Mouse (Mus musculus) stomach, embryonic 15.5 days (tissue): ENCODE results near the gene Cox6b2. TPM values are rescaled to one million over a fixed set of nuclear protein-coding genes. Genes with fewer than 3 reads are reported as not detected.
A peak's percentile ranks its signal among the peaks of the same experiment; 100 is the strongest.

Experiments
- ATAC-seq: fragments of 200-750 bp; cut with Nextera tagmentation; 2 replicates; pipeline ENCODE4 v1.8.0; 2017; ENCODE audit warnings: low read depth, moderate number of reproducible peaks, moderate TSS enrichment; ENCODE audit not compliant: insufficient read depth, low FRiP score
- H3K27ac ChIP-seq: fragments of 300-500 bp; sonication (generic); 2 replicates; pipeline ENCODE4 v1.5.1; 2015; ENCODE audit warnings: mild to moderate bottlenecking, inconsistent platforms
- H3K27me3 ChIP-seq: fragments of 300-500 bp; sonication (generic); replicated peaks from 2 replicates; pipeline ENCODE4 v1.6.1; 2015; ENCODE audit warnings: inconsistent platforms
- H3K36me3 ChIP-seq: fragments of 300-500 bp; sonication (generic); 2 replicates; pipeline ENCODE4 v1.6.1; 2015; ENCODE audit warnings: inconsistent platforms
- H3K4me1 ChIP-seq: fragments of 300-500 bp; sonication (generic); 2 replicates; pipeline ENCODE4 v1.6.1; 2015; ENCODE audit warnings: inconsistent platforms
- H3K4me2 ChIP-seq: fragments of 300-500 bp; sonication (generic); 2 replicates; pipeline ENCODE4 v1.6.1; 2015; ENCODE audit warnings: mild to moderate bottlenecking, inconsistent platforms
- H3K4me3 ChIP-seq: fragments of 300-500 bp; sonication (generic); replicated peaks from 2 replicates; pipeline ENCODE4 v1.5.1; 2015; ENCODE audit warnings: inconsistent platforms
- H3K9ac ChIP-seq: fragments of 300-500 bp; sonication (generic); 2 replicates; pipeline ENCODE4 v1.6.1; 2015; ENCODE audit warnings: inconsistent platforms
- H3K9me3 ChIP-seq: fragments of 300-500 bp; sonication (generic); 2 replicates; pipeline ENCODE4 v1.6.1; 2016; ENCODE audit warnings: inconsistent platforms
- WGBS: fragments of 180-500 bp; shearing (Covaris S2); methylation state at CpG from one replicate; pipeline ENCODE4 v1.1.7; 2015; 5-methylcytosine and 5-hydroxymethylcytosine counted together
- polyA plus RNA-seq: library from polyadenylated mRNA; unstranded; fragments of >200 nt; fragmentation: Nextera tagmentation; extraction: Ambion mirVana; gene quantifications from 2 replicates; pipeline ENCODE4 v1.2.1, GENCODE M21; 2015

Gene Cox6b2
- polyA plus RNA-seq, 1 experiment from 2014 or later, result 70.7 TPM

GRCm38 (mm10) chr7:4782759-4783158 lies 29.9 kb upstream of the Cox6b2 start, which contains the start of the genes Il11 and Tmem190:
Gene Il11, minus strand, starts transcription at chr7:4782859.
Gene Tmem190, plus strand, starts transcription at chr7:4782937.
- H3K9ac ChIP-seq, result no peak within 1 kb of the TSS
- 0 out of 2 replicates have a peak, but pooled peaks cover 3% of the 10 kb centered on the region for H3K36me3 ChIP-seq
- H3K4me1 ChIP-seq, result peaks cover 13% of the 10 kb centered on the region; the same call in 1 of the 2 replicates
- no peaks in the 10 kb centered on the region for H3K9me3 ChIP-seq
- no peak within 1 kb of the TSS for H3K4me3 ChIP-seq
- no peak for ATAC-seq
- no peak within 1 kb of the TSS for H3K4me2 ChIP-seq
- WGBS, result 80% methylated on average over 2 of the region's 2 CpGs
- no peak within 1 kb of the TSS for H3K27ac ChIP-seq
- H3K27me3 ChIP-seq, result peaks cover 20% of the 10 kb centered on the region

DNA sequence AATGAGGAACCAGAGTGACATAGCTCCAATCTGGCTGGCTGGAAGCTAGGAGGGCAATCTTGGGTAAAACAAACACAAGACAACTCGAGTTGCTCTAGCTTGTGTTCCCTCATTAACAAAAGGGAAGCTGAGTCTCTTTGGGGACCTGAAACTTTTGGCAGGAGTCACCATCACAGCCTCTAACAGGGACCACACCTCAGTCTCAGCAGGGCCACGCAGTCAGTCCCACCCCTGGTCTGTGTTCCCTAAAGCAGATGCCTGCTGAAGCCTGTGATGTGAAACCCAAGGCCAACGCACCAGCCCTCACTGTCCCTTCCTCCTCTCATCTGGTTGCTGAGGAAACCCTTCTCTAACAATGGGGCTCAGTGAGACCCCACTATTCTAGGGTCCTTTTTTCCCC lies 29.2 kb upstream of the Cox6b2 start:
- Histone ChIP-seq H3K27ac (no peak overlapping the region), H3K9me3 (no peaks in the 10 kb centered on the region), H3K36me3 (0 out of 2 replicates have a peak, but pooled peaks cover 3% of the 10 kb centered on the region), H3K4me3 (no peak overlapping the region), H3K4me1 (peaks cover 17% of the 10 kb centered on the region), H3K27me3 (peaks cover 26% of the 10 kb centered on the region), H3K4me2 (no peak overlapping the region), H3K9ac (no peak overlapping the region)
- ATAC-seq, result no peak
- WGBS, result 47% methylated on average over 3 of the region's 3 CpGs

GRCm38 (mm10) chr7:4779921-4780320 lies 27.0 kb upstream of the Cox6b2 start:
- Histone ChIP-seq H3K4me2 (no peak overlapping the region), H3K9me3 (no peaks in the 10 kb centered on the region), H3K27me3 (peaks cover 42% of the 10 kb centered on the region), H3K27ac (no peak overlapping the region), H3K9ac (no peak overlapping the region), H3K4me1 (peaks cover 24% of the 10 kb centered on the region), H3K36me3 (0 out of 2 replicates have a peak, but pooled peaks cover 3% of the 10 kb centered on the region), H3K4me3 (no peak overlapping the region)
- no peak for ATAC-seq
- WGBS, result 40% methylated on average over 5 of the region's 5 CpGs

DNA sequence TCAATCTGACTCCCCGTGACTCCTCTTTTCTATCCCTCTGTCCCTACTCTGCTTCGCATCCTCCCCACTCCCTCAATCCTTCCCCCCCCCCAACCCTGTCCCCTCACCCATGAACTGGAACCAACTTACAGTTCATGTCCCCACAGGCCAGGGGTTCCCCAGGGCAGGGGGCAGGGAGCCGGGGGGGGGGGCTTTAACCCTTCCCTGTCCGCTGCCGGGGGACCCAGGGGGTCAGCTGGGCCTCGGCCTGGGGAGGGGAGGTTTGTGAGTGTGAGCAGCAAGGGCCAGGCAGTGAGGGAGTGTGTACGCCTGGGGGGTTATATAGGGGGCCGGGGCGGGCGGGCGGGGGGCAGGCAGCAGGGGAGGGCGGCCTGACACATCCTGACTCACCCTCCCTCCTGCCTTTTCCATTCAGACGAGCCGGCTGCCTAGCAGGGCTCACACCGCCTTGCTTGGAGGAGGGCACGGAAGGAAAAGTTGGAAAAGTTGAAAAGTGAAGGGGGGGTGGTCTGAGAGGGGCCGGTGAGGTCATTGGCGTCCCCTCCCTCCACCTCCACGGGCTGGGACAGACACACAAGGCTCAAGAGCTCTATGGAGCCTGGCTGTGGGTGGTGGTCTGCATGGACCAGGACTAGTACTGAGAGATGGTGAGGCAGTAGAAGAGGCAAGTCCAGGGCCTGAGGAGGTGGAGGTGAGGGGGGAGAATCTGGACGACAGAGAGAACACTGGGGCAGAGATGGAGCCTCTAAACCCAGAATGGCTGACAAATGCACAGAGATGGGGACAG lies 25.1 kb upstream of the Cox6b2 start:
- no peaks in the 10 kb centered on the region for H3K9me3 ChIP-seq
- H3K4me1 ChIP-seq, result peaks cover 24% of the 10 kb centered on the region
- 10% methylated on average over 16 of the region's 20 CpGs for WGBS
- H3K4me3 ChIP-seq, result peak overlapping the region; percentile 39; the same call in 1 of the 2 replicates
- H3K36me3 ChIP-seq, result no peaks in the 10 kb centered on the region
- H3K4me2 ChIP-seq, result peak overlapping the region; percentile 68
- H3K27ac ChIP-seq, result no peak overlapping the region
- peaks cover 43% of the 10 kb centered on the region for H3K27me3 ChIP-seq
- H3K9ac ChIP-seq, result no peak overlapping the region
- ATAC-seq, result no peak

- no peaks in the 10 kb centered on the region for H3K9me3 ChIP-seq
- ATAC-seq, result peak; percentile 68
- peaks cover 24% of the 10 kb centered on the region for H3K4me1 ChIP-seq
- 0 out of 2 replicates have a peak overlapping the region, but pooled peaks have one; percentile 19 for H3K9ac ChIP-seq
- H3K36me3 ChIP-seq, result no peaks in the 10 kb centered on the region
- 2% methylated on average over 52 of the region's 56 CpGs for WGBS
- H3K4me2 ChIP-seq, result peak overlapping the region; percentile 68
- H3K27ac ChIP-seq, result no peak overlapping the region
- peaks cover 43% of the 10 kb centered on the region for H3K27me3 ChIP-seq
- peak overlapping the region; percentile 39 for H3K4me3 ChIP-seq
These were observed 24.3 kb upstream of the Cox6b2 start for GRCm38 (mm10) chr7:4776861-4777830.

GRCm38 (mm10) chr7:4776131-4776530 lies 23.2 kb upstream of the Cox6b2 start:
- 44% methylated on average over 10 of the region's 10 CpGs for WGBS
- no peak for ATAC-seq
- Histone ChIP-seq H3K36me3 (no peaks in the 10 kb centered on the region), H3K4me2 (no peak overlapping the region), H3K9ac (no peak overlapping the region), H3K27me3 (peaks cover 43% of the 10 kb centered on the region), H3K9me3 (no peaks in the 10 kb centered on the region), H3K4me1 (peaks cover 20% of the 10 kb centered on the region), H3K27ac (no peak overlapping the region), H3K4me3 (no peak overlapping the region)

DNA sequence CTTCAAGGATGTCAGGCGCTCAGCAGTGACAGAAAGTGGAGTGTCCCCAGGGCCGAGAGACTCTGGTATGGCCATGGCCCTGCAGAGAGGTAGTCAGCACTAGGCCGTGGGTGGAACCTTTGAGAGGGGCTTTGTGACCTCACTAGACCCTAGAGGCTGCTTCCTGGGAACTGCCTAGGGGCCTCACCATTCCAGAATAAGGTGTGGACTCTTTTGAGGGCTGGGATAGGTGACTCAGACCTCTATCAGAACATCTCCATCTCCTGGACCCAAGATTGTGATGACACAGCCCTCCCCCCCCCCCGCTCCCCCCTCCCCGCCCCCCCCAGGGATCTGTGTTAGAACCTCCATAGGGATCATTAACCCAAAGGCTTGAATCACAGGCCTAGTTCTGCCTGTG lies 18.3 kb upstream of the Cox6b2 start, which contains the start of gene Fam71e2:
TSS of gene Fam71e2 (minus strand) at position 101 of the 400 bp plus-strand sequence.
- H3K9ac ChIP-seq, result no peak within 1 kb of the TSS
- ATAC-seq, result no peak
- H3K27me3 ChIP-seq, result peaks cover 8% of the 10 kb centered on the region; the same call in 1 of the 2 replicates
- no peaks in the 10 kb centered on the region for H3K9me3 ChIP-seq
- no peaks in the 10 kb centered on the region for H3K36me3 ChIP-seq
- 73% methylated on average over 4 of the region's 5 CpGs for WGBS
- no peaks in the 10 kb centered on the region for H3K4me1 ChIP-seq
- H3K27ac ChIP-seq, result no peak within 1 kb of the TSS
- H3K4me3 ChIP-seq, result no peak within 1 kb of the TSS
- H3K4me2 ChIP-seq, result no peak within 1 kb of the TSS

- no peak overlapping the region for H3K4me3 ChIP-seq
- H3K9ac ChIP-seq, result no peak overlapping the region
- 0 out of 2 replicates have a peak overlapping the region, but pooled peaks have one; percentile 2 for H3K4me2 ChIP-seq
- H3K27me3 ChIP-seq, result no peaks in the 10 kb centered on the region
- WGBS, result 12% methylated on average over 4 of the region's 4 CpGs
- H3K36me3 ChIP-seq, result no peaks in the 10 kb centered on the region
- no peak overlapping the region for H3K27ac ChIP-seq
- H3K9me3 ChIP-seq, result no peaks in the 10 kb centered on the region
- no peaks in the 10 kb centered on the region for H3K4me1 ChIP-seq
- no peak for ATAC-seq
These were observed 12.2 kb upstream of the Cox6b2 start for GRCm38 (mm10) chr7:4764946-4765710.

DNA sequence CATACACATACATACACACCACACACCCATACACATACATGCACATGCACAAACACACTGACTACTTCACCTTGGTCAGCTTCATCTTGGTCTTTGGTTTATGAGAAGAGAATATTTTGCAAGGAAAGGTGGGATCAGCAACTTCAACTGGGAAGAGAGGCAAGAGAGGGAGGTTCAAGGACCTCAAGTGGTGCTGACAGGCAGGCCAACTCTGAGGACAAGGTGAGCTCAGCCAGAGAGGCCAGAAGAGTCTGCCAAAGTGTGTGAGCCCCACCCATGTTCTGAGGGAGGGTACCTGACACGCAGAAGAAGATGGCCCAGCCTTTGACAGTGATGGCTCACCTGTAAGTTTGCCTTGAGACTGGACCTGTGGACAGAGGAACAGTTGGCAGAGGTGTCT lies 6.8 kb upstream of the Cox6b2 start:
- Histone ChIP-seq H3K27me3 (no peaks in the 10 kb centered on the region), H3K27ac (no peak overlapping the region), H3K4me1 (no peaks in the 10 kb centered on the region), H3K36me3 (no peaks in the 10 kb centered on the region), H3K9ac (no peak overlapping the region), H3K9me3 (no peaks in the 10 kb centered on the region), H3K4me3 (no peak overlapping the region), H3K4me2 (no peak overlapping the region)
- ATAC-seq, result no peak
- WGBS, result 41% methylated on average over 1 of the region's 1 CpGs

GRCm38 (mm10) chr7:4751971-4752820 lies 698 bp downstream of the Cox6b2 start:
- Histone ChIP-seq H3K4me1 (peaks cover 18% of the 10 kb centered on the region), H3K27ac (peak overlapping the region; percentile 81), H3K4me3 (peak overlapping the region; percentile 52), H3K9me3 (no peaks in the 10 kb centered on the region), H3K4me2 (peak overlapping the region; percentile 76), H3K36me3 (0 out of 2 replicates have a peak, but pooled peaks cover under 1% of the 10 kb centered on the region), H3K9ac (peak overlapping the region; percentile 27; the same call in 1 of the 2 replicates), H3K27me3 (no peaks in the 10 kb centered on the region)
- 2% methylated on average over 30 of the region's 30 CpGs for WGBS
- ATAC-seq, result peak; percentile 76
